Mouse (Mus musculus): ENCODE data around the gene Wiz. TPM values are rescaled to one million over a fixed set of nuclear protein-coding genes. Genes with fewer than 3 reads are reported as not detected.

Wiz gene
- polyA plus RNA-seq, 1 experiment from 2014 or later, result 17.5 TPM

- H3K4me3 ChIP-seq (ENCODE audit: low read length), result peak within 1 kb of the TSS; percentile 78
- H3K27ac ChIP-seq (ENCODE audit: low read length), result peak within 1 kb of the TSS; percentile 95
- H3K9ac ChIP-seq (ENCODE audit: low read depth, low read length), result peak within 1 kb of the TSS; percentile 86
- peaks cover 16% of the 10 kb centered on the region for H3K4me1 ChIP-seq (ENCODE audit: control insufficient read depth, insufficient read depth, low read length)
- under 1% methylated on average over 82 of the region's 83 CpGs for WGBS
- peaks cover 11% of the 10 kb centered on the region for H3K36me3 ChIP-seq (ENCODE audit: control insufficient read depth, insufficient read depth, low read length)
- peak within 1 kb of the TSS; percentile 85 for H3K4me2 ChIP-seq (ENCODE audit: low read depth, low read length)
- no peaks in the 10 kb centered on the region for H3K9me3 ChIP-seq (ENCODE audit: control insufficient read depth, low read length)
- H3K27me3 ChIP-seq (replicated peaks; ENCODE audit: control insufficient read depth, insufficient read depth, low read length), result no peaks in the 10 kb centered on the region
- peak; percentile 98 for ATAC-seq
These were observed 68.4 kb downstream of the Wiz start, which contains the start of gene Akap8 for GRCm38 (mm10) chr17:32320597-32321389. Akap8 (minus strand) TSS chr17:32321238.

DNA sequence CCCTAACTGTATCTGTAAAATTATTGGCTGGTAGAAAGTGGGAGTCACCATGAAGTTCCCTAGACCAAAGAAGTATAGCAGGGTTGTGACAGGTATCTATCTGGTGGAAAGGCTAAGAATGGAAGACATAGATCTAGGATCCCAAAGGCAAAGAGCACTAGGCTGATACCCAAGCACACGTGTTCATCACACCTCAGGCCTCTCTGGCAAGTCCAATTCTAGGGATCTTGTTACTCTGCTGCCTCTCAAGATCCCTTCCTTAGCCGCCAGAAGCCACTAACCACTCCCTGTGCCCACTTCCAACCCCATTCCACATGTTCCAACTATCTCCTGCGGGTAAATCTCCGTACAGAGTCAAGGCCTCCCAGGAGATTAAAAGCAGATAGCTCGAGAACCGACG is 69.3 kb downstream of the Wiz start:
- Histone ChIP-seq H3K27ac (ENCODE audit: low read length) (peak overlapping the region; percentile 95; the same call in 1 of the 2 replicates), H3K9me3 (ENCODE audit: control insufficient read depth, low read length) (no peaks in the 10 kb centered on the region), H3K4me2 (ENCODE audit: low read depth, low read length) (peak overlapping the region; percentile 85), H3K4me1 (ENCODE audit: control insufficient read depth, insufficient read depth, low read length) (peaks cover 16% of the 10 kb centered on the region), H3K27me3 (replicated peaks; ENCODE audit: control insufficient read depth, insufficient read depth, low read length) (no peaks in the 10 kb centered on the region), H3K9ac (ENCODE audit: low read depth, low read length) (peak overlapping the region; percentile 86), H3K4me3 (ENCODE audit: low read length) (peak overlapping the region; percentile 78), H3K36me3 (ENCODE audit: control insufficient read depth, insufficient read depth, low read length) (peaks cover 15% of the 10 kb centered on the region)
- under 1% methylated on average over 7 of the region's 7 CpGs for WGBS
- ATAC-seq, result no peak

DNA sequence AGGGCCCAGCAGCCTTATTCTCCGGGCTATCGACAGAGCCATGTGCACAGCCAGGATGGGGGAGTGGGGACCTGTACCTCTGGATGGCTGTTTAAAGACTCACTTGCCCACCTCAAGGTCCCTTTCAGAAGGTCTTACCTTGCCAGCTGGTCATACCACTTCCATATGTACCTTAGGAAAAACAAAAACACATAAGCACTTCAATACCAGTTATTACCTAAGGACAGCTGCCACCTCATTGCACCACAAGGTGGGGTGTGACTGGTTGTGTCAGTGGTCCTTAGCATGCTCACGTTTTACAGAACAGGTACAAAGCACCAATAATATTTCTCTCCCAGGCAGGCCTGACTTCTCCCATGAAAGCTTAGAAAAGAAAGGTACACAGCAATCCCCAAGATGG is 71.5 kb downstream of the Wiz start:
- Histone ChIP-seq H3K9me3 (ENCODE audit: control insufficient read depth, low read length) (no peaks in the 10 kb centered on the region), H3K27ac (ENCODE audit: low read length) (no peak overlapping the region), H3K4me3 (ENCODE audit: low read length) (no peak overlapping the region), H3K4me1 (ENCODE audit: control insufficient read depth, insufficient read depth, low read length) (peaks cover 16% of the 10 kb centered on the region), H3K27me3 (replicated peaks; ENCODE audit: control insufficient read depth, insufficient read depth, low read length) (no peaks in the 10 kb centered on the region), H3K4me2 (ENCODE audit: low read depth, low read length) (no peak overlapping the region), H3K9ac (ENCODE audit: low read depth, low read length) (no peak overlapping the region), H3K36me3 (ENCODE audit: control insufficient read depth, insufficient read depth, low read length) (peaks cover 34% of the 10 kb centered on the region)
- 80% methylated on average over 3 of the region's 3 CpGs for WGBS
- ATAC-seq, result no peak

GRCm38 (mm10) chr17:32317032-32317431 is 72.2 kb downstream of the Wiz start:
- 90% methylated on average over 8 of the region's 8 CpGs for WGBS
- H3K9ac ChIP-seq (ENCODE audit: low read depth, low read length), result no peak overlapping the region
- H3K27me3 ChIP-seq (replicated peaks; ENCODE audit: control insufficient read depth, insufficient read depth, low read length), result no peaks in the 10 kb centered on the region
- no peak overlapping the region for H3K27ac ChIP-seq (ENCODE audit: low read length)
- H3K9me3 ChIP-seq (ENCODE audit: control insufficient read depth, low read length), result no peaks in the 10 kb centered on the region
- no peak overlapping the region for H3K4me3 ChIP-seq (ENCODE audit: low read length)
- no peak overlapping the region for H3K4me2 ChIP-seq (ENCODE audit: low read depth, low read length)
- H3K36me3 ChIP-seq (ENCODE audit: control insufficient read depth, insufficient read depth, low read length), result peaks cover 41% of the 10 kb centered on the region
- ATAC-seq, result no peak
- H3K4me1 ChIP-seq (ENCODE audit: control insufficient read depth, insufficient read depth, low read length), result peaks cover 12% of the 10 kb centered on the region

- peaks cover 10% of the 10 kb centered on the region for H3K4me1 ChIP-seq (ENCODE audit: control insufficient read depth, insufficient read depth, low read length)
- peaks cover 47% of the 10 kb centered on the region for H3K36me3 ChIP-seq (ENCODE audit: control insufficient read depth, insufficient read depth, low read length)
- H3K9me3 ChIP-seq (ENCODE audit: control insufficient read depth, low read length), result no peaks in the 10 kb centered on the region
- no peaks in the 10 kb centered on the region for H3K27me3 ChIP-seq (replicated peaks; ENCODE audit: control insufficient read depth, insufficient read depth, low read length)
- H3K4me3 ChIP-seq (ENCODE audit: low read length), result no peak overlapping the region
- H3K9ac ChIP-seq (ENCODE audit: low read depth, low read length), result no peak overlapping the region
- no peak for ATAC-seq
- no peak overlapping the region for H3K27ac ChIP-seq (ENCODE audit: low read length)
- WGBS, result 91% methylated on average over 5 of the region's 5 CpGs
- no peak overlapping the region for H3K4me2 ChIP-seq (ENCODE audit: low read depth, low read length)
These were observed 73.7 kb downstream of the Wiz start for GRCm38 (mm10) chr17:32315560-32315959.

DNA sequence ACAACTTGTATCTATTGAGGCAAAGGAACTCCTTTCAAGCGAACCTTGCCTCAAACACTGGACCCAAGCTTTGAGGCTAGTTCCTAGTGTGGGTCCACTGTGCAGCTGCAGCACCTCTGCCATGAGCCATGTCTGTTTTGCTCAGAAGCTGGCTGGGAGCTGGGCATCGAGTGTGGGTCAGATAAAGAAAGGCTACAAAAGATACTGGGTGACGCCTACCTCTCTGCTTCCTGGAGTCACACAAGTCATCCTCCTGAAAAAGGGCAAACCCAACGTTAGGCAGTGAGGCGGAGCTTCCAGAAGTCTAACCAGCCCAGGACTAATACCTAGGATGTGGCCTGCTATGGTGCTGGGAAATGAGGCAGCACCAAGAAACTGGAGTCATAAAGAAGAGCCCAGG is 75.3 kb downstream of the Wiz start:
- Histone ChIP-seq H3K36me3 (ENCODE audit: control insufficient read depth, insufficient read depth, low read length) (peaks cover 58% of the 10 kb centered on the region), H3K27me3 (replicated peaks; ENCODE audit: control insufficient read depth, insufficient read depth, low read length) (no peaks in the 10 kb centered on the region), H3K9ac (ENCODE audit: low read depth, low read length) (no peak overlapping the region), H3K4me3 (ENCODE audit: low read length) (no peak overlapping the region), H3K4me1 (ENCODE audit: control insufficient read depth, insufficient read depth, low read length) (peaks cover 6% of the 10 kb centered on the region), H3K4me2 (ENCODE audit: low read depth, low read length) (no peak overlapping the region), H3K9me3 (ENCODE audit: control insufficient read depth, low read length) (no peaks in the 10 kb centered on the region), H3K27ac (ENCODE audit: low read length) (no peak overlapping the region)
- WGBS, result 76% methylated on average over 5 of the region's 5 CpGs
- ATAC-seq, result no peak

GRCm38 (mm10) chr17:32312801-32313200 is 76.4 kb downstream of the Wiz start:
- Histone ChIP-seq H3K36me3 (ENCODE audit: control insufficient read depth, insufficient read depth, low read length) (peaks cover 58% of the 10 kb centered on the region), H3K4me2 (ENCODE audit: low read depth, low read length) (no peak overlapping the region), H3K4me3 (ENCODE audit: low read length) (no peak overlapping the region), H3K27ac (ENCODE audit: low read length) (no peak overlapping the region), H3K9me3 (ENCODE audit: control insufficient read depth, low read length) (no peaks in the 10 kb centered on the region), H3K27me3 (replicated peaks; ENCODE audit: control insufficient read depth, insufficient read depth, low read length) (no peaks in the 10 kb centered on the region), H3K4me1 (ENCODE audit: control insufficient read depth, insufficient read depth, low read length) (no peaks in the 10 kb centered on the region), H3K9ac (ENCODE audit: low read depth, low read length) (no peak overlapping the region)
- 93% methylated on average over 8 of the region's 8 CpGs for WGBS
- no peak for ATAC-seq

GRCm38 (mm10) chr17:32307963-32308362 is 81.3 kb downstream of the Wiz start:
- Histone ChIP-seq H3K36me3 (ENCODE audit: control insufficient read depth, insufficient read depth, low read length) (peaks cover 41% of the 10 kb centered on the region), H3K4me1 (ENCODE audit: control insufficient read depth, insufficient read depth, low read length) (no peaks in the 10 kb centered on the region), H3K9ac (ENCODE audit: low read depth, low read length) (no peak overlapping the region), H3K27me3 (replicated peaks; ENCODE audit: control insufficient read depth, insufficient read depth, low read length) (no peaks in the 10 kb centered on the region), H3K4me3 (ENCODE audit: low read length) (no peak overlapping the region), H3K4me2 (ENCODE audit: low read depth, low read length) (no peak overlapping the region), H3K9me3 (ENCODE audit: control insufficient read depth, low read length) (no peaks in the 10 kb centered on the region), H3K27ac (ENCODE audit: low read length) (no peak overlapping the region)
- 83% methylated on average over 4 of the region's 4 CpGs for WGBS
- ATAC-seq, result no peak

All from intestine, embryonic 16.5 days (tissue).